Mouse (Mus musculus): Measurements from ENCODE around the gene Dnajb1. TPM values are rescaled to one million over a fixed set of nuclear protein-coding genes. Genes with fewer than 3 reads are reported as not detected.

Gene Dnajb1
- total and polyA plus RNA-seq, 2 experiments from 2014 or later, result 41.2 to 65.1 TPM

- TF ChIP-seq CTCF (IDR thresholded peaks at IDR 0.05; ENCODE audit: low read depth), result no peak
- no peak for ATAC-seq
- no peak overlapping the region for H3K4me3 ChIP-seq (ENCODE audit: low read depth, low read length)
- no peak overlapping the region for H3K4me2 ChIP-seq (ENCODE audit: low read depth)
- 0 out of 2 replicates have a peak, but pooled peaks cover 3% of the 10 kb centered on the region for H3K4me1 ChIP-seq (ENCODE audit: insufficient read depth)
- DNase-seq, result no peak
- no peaks in the 10 kb centered on the region for H3K27me3 ChIP-seq (ENCODE audit: insufficient read depth, low read length)
- no peak overlapping the region for H3K27ac ChIP-seq (ENCODE audit: low read depth, low read length)
- peaks cover 13% of the 10 kb centered on the region for H3K36me3 ChIP-seq (ENCODE audit: insufficient read depth)
- no peaks in the 10 kb centered on the region for H3K9me3 ChIP-seq (ENCODE audit: low read length)
- H3K9ac ChIP-seq, result no peak overlapping the region
- 73% methylated on average over 17 of the region's 17 CpGs for WGBS
Observed at GRCm38 (mm10) chr8:83578131-83579055, 29.6 kb upstream of the Dnajb1 start.

DNA sequence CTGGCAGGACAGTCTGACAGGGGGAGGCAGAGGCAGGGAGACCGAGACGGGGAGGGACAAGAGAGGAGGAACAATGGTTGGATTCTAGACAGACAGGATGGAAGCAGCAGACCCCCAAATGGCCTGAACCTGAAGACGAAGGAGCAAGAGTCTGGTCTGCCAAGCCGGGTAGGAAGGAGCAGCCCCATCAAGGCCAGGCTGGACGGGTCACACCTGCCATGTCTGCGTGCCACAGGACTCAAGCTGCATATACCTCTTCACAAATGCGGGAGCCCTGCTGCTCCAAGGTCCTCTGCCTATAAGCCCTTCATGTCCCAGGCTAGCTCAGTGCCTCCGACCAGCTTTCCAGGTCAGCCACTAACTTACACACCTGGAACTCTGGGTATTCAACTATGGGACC lies 28.3 kb upstream of the Dnajb1 start:
- Histone ChIP-seq H3K27me3 (ENCODE audit: insufficient read depth, low read length) (no peaks in the 10 kb centered on the region), H3K9ac (no peak overlapping the region), H3K27ac (ENCODE audit: low read depth, low read length) (no peak overlapping the region), H3K4me1 (ENCODE audit: insufficient read depth) (0 out of 2 replicates have a peak, but pooled peaks cover 3% of the 10 kb centered on the region), H3K9me3 (ENCODE audit: low read length) (no peaks in the 10 kb centered on the region), H3K4me2 (ENCODE audit: low read depth) (no peak overlapping the region), H3K36me3 (ENCODE audit: insufficient read depth) (peaks cover 7% of the 10 kb centered on the region), H3K4me3 (ENCODE audit: low read depth, low read length) (no peak overlapping the region)
- no peak for ATAC-seq
- no peak for TF ChIP-seq CTCF (IDR thresholded peaks at IDR 0.05; ENCODE audit: low read depth)
- 93% methylated on average over 8 of the region's 8 CpGs for WGBS
- DNase-seq, result no peak

GRCm38 (mm10) chr8:83580826-83581225 lies 27.2 kb upstream of the Dnajb1 start:
- WGBS, result 86% methylated on average over 8 of the region's 8 CpGs
- Histone ChIP-seq H3K9me3 (ENCODE audit: low read length) (no peaks in the 10 kb centered on the region), H3K4me2 (ENCODE audit: low read depth) (no peak overlapping the region), H3K4me1 (ENCODE audit: insufficient read depth) (0 out of 2 replicates have a peak, but pooled peaks cover 3% of the 10 kb centered on the region), H3K36me3 (ENCODE audit: insufficient read depth) (peaks cover 7% of the 10 kb centered on the region), H3K9ac (no peak overlapping the region), H3K4me3 (ENCODE audit: low read depth, low read length) (no peak overlapping the region), H3K27me3 (ENCODE audit: insufficient read depth, low read length) (no peaks in the 10 kb centered on the region), H3K27ac (ENCODE audit: low read depth, low read length) (no peak overlapping the region)
- TF ChIP-seq CTCF (IDR thresholded peaks at IDR 0.05; ENCODE audit: low read depth), result no peak
- no peak for ATAC-seq
- DNase-seq, result no peak

GRCm38 (mm10) chr8:83582226-83582625 lies 25.8 kb upstream of the Dnajb1 start:
- no peak for ATAC-seq
- WGBS, result 84% methylated on average over 8 of the region's 8 CpGs

DNA sequence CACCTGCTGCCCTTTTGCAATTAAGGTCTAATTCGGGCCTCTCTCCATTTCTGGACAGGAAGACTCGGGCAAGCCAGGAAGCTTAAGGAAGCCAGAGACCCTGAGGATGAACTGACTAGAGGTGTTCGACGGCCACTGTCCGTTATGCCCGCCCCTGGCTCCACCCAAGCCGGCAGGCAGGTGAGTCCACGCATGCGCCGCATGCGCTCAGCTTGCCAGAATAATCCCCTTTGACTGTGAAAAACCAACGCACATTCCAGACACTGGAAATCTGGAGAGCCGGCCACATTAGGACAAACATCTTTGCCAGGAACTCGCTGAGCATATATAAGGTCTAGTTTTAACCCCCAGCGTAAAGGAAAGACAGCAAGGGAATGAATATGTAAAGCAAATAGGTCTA lies 24.8 kb upstream of the Dnajb1 start:
- H3K4me1 ChIP-seq (ENCODE audit: insufficient read depth), result no peaks in the 10 kb centered on the region
- DNase-seq (no peak), ATAC-seq (no peak)
- H3K36me3 ChIP-seq (ENCODE audit: insufficient read depth), result peaks cover 10% of the 10 kb centered on the region
- no peak overlapping the region for H3K9ac ChIP-seq
- no peak overlapping the region for H3K4me3 ChIP-seq (ENCODE audit: low read depth, low read length)
- no peak overlapping the region for H3K27ac ChIP-seq (ENCODE audit: low read depth, low read length)
- H3K9me3 ChIP-seq (ENCODE audit: low read length), result no peaks in the 10 kb centered on the region
- 88% methylated on average over 15 of the region's 15 CpGs for WGBS
- no peaks in the 10 kb centered on the region for H3K27me3 ChIP-seq (ENCODE audit: insufficient read depth, low read length)
- no peak overlapping the region for H3K4me2 ChIP-seq (ENCODE audit: low read depth)
- no peak for TF ChIP-seq CTCF (IDR thresholded peaks at IDR 0.05; ENCODE audit: low read depth)

More at GRCm38 (mm10) chr8:83582226-83582625, 25.8 kb upstream of the Dnajb1 start:
- Histone ChIP-seq H3K36me3 (ENCODE audit: insufficient read depth) (peaks cover 7% of the 10 kb centered on the region), H3K9ac (no peak overlapping the region), H3K4me2 (ENCODE audit: low read depth) (no peak overlapping the region), H3K4me3 (ENCODE audit: low read depth, low read length) (no peak overlapping the region), H3K27ac (ENCODE audit: low read depth, low read length) (no peak overlapping the region), H3K9me3 (ENCODE audit: low read length) (no peaks in the 10 kb centered on the region), H3K27me3 (ENCODE audit: insufficient read depth, low read length) (no peaks in the 10 kb centered on the region), H3K4me1 (ENCODE audit: insufficient read depth) (0 out of 2 replicates have a peak, but pooled peaks cover 3% of the 10 kb centered on the region)
- no peak for DNase-seq
- TF ChIP-seq CTCF (IDR thresholded peaks at IDR 0.05; ENCODE audit: low read depth), result no peak

DNA sequence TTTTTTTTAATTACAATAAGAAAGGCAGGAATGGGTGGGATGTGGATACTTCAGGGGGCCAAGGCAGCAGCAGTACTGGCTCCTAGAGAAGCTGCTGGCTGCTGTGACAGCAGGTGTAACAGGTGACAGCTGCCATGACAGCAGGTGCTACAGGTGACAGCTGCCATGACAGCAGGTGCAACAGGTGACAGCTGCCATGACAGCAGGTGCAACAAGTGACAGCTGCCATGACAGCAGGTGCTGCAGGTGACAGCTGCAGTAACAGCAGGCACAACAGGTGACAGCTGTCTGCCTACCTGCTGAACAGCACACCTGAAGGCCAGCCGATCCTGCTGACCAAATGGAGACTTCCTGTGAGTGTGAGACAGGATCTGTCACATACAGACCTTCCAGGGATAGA lies 23.2 kb upstream of the Dnajb1 start:
- no peak overlapping the region for H3K9ac ChIP-seq
- ATAC-seq (no peak), DNase-seq (no peak)
- H3K4me3 ChIP-seq (ENCODE audit: low read depth, low read length), result no peak overlapping the region
- H3K27me3 ChIP-seq (ENCODE audit: insufficient read depth, low read length), result no peaks in the 10 kb centered on the region
- H3K4me2 ChIP-seq (ENCODE audit: low read depth), result no peak overlapping the region
- peaks cover 6% of the 10 kb centered on the region; the same call in 1 of the 2 replicates for H3K36me3 ChIP-seq (ENCODE audit: insufficient read depth)
- TF ChIP-seq CTCF (IDR thresholded peaks at IDR 0.05; ENCODE audit: low read depth), result 0 out of 2 replicates have a peak, but pooled peaks have one; percentile 2
- WGBS, result 79% methylated on average over 1 of the region's 1 CpGs
- H3K4me1 ChIP-seq (ENCODE audit: insufficient read depth), result no peaks in the 10 kb centered on the region
- H3K9me3 ChIP-seq (ENCODE audit: low read length), result no peaks in the 10 kb centered on the region
- no peak overlapping the region for H3K27ac ChIP-seq (ENCODE audit: low read depth, low read length)

GRCm38 (mm10) chr8:83585333-83585732 lies 22.7 kb upstream of the Dnajb1 start:
- ATAC-seq, result no peak

More at GRCm38 (mm10) chr8:83585333-83585732, 22.7 kb upstream of the Dnajb1 start:
- Histone ChIP-seq H3K4me3 (ENCODE audit: low read depth, low read length) (no peak overlapping the region), H3K4me1 (ENCODE audit: insufficient read depth) (no peaks in the 10 kb centered on the region), H3K9me3 (ENCODE audit: low read length) (no peaks in the 10 kb centered on the region), H3K27ac (ENCODE audit: low read depth, low read length) (no peak overlapping the region), H3K4me2 (ENCODE audit: low read depth) (no peak overlapping the region), H3K9ac (no peak overlapping the region), H3K27me3 (ENCODE audit: insufficient read depth, low read length) (no peaks in the 10 kb centered on the region), H3K36me3 (ENCODE audit: insufficient read depth) (peaks cover 6% of the 10 kb centered on the region; the same call in 1 of the 2 replicates)
- WGBS, result 81% methylated on average over 3 of the region's 3 CpGs
- TF ChIP-seq CTCF (IDR thresholded peaks at IDR 0.05; ENCODE audit: low read depth), result no peak
- DNase-seq, result no peak

Measured in forebrain, postnatal 0 days (tissue).